Mouse (Mus musculus): Measurements from ENCODE around the gene Gpha2.

Gpha2 gene

GRCm38 (mm10) chr19:6226135-6226534, at the start of gene Gpha2:
TSS of gene Gpha2 (plus strand) at chr19:6226380.
- peak; percentile 53 for DNase-seq (ENCODE audit: low spot score)

- DNase-seq (ENCODE audit: low spot score) = no peak
Measured at GRCm38 (mm10) chr19:6178775-6179174, 47.4 kb upstream of the Gpha2 start.

- peak; percentile 67 for DNase-seq (ENCODE audit: low spot score)
Measured at GRCm38 (mm10) chr19:6181629-6182028, 44.6 kb upstream of the Gpha2 start.

GRCm38 (mm10) chr19:6182534-6182933, 43.6 kb upstream of the Gpha2 start:
- no peak for DNase-seq (ENCODE audit: low spot score)

- DNase-seq (ENCODE audit: low spot score) = no peak
Measured at GRCm38 (mm10) chr19:6184131-6184530, 42.0 kb upstream of the Gpha2 start, which contains the start of gene Majin. TSS of gene Majin (plus strand) at chr19:6184388.

- DNase-seq (ENCODE audit: low spot score) = no peak
Measured at GRCm38 (mm10) chr19:6204265-6204664, 21.9 kb upstream of the Gpha2 start.

GRCm38 (mm10) chr19:6206716-6207115, 19.5 kb upstream of the Gpha2 start:
- DNase-seq (ENCODE audit: low spot score) = no peak

GRCm38 (mm10) chr19:6216046-6216705, 10.0 kb upstream of the Gpha2 start:
- DNase-seq (ENCODE audit: low spot score) = no peak

- DNase-seq (ENCODE audit: low spot score) = no peak
Measured at GRCm38 (mm10) chr19:6218606-6219005, 7.6 kb upstream of the Gpha2 start.

GRCm38 (mm10) chr19:6226763-6227162, 583 bp downstream of the Gpha2 start:
- DNase-seq (ENCODE audit: low spot score) = no peak

- no peak for DNase-seq (ENCODE audit: low spot score)
Measured at GRCm38 (mm10) chr19:6227864-6228263, 1.7 kb downstream of the Gpha2 start.

- DNase-seq (ENCODE audit: low spot score) = no peak
Measured at GRCm38 (mm10) chr19:6230411-6230810, 4.2 kb downstream of the Gpha2 start.

GRCm38 (mm10) chr19:6231036-6231435, 4.9 kb downstream of the Gpha2 start:
- DNase-seq (ENCODE audit: low spot score) = no peak

GRCm38 (mm10) chr19:6233647-6234046, 7.5 kb downstream of the Gpha2 start:
- no peak for DNase-seq (ENCODE audit: low spot score)

GRCm38 (mm10) chr19:6234337-6235083, 8.3 kb downstream of the Gpha2 start:
- DNase-seq (ENCODE audit: low spot score) = no peak

GRCm38 (mm10) chr19:6235084-6236052, 9.2 kb downstream of the Gpha2 start, which contains the start of gene Ppp2r5b:
TSS of gene Ppp2r5b (minus strand) at chr19:6235872.
- DNase-seq (ENCODE audit: low spot score) = peak; percentile 92

- peak; percentile 94 for DNase-seq (ENCODE audit: low spot score)
Measured at GRCm38 (mm10) chr19:6236053-6236441, 9.9 kb downstream of the Gpha2 start.

GRCm38 (mm10) chr19:6236842-6237241, 10.7 kb downstream of the Gpha2 start:
- no peak for DNase-seq (ENCODE audit: low spot score)

- DNase-seq (ENCODE audit: low spot score) = no peak
Measured at GRCm38 (mm10) chr19:6238740-6239139, 12.6 kb downstream of the Gpha2 start.

GRCm38 (mm10) chr19:6240136-6240535, 14.0 kb downstream of the Gpha2 start:
- no peak for DNase-seq (ENCODE audit: low spot score)

- no peak for DNase-seq (ENCODE audit: low spot score)
Measured at GRCm38 (mm10) chr19:6240725-6241124, 14.5 kb downstream of the Gpha2 start.
